Mouse (Mus musculus): ENCODE results near the gene Pax8.

Gene Pax8

GRCm38 (mm10) chr2:24460808-24461127 is 14.6 kb downstream of the Pax8 start:
- DNase-seq (ENCODE audit: low read depth, low spot score): peak; percentile 45

GRCm38 (mm10) chr2:24460112-24460807 is 15.1 kb downstream of the Pax8 start:
- DNase-seq (ENCODE audit: low read depth, low spot score): no peak

DNA sequence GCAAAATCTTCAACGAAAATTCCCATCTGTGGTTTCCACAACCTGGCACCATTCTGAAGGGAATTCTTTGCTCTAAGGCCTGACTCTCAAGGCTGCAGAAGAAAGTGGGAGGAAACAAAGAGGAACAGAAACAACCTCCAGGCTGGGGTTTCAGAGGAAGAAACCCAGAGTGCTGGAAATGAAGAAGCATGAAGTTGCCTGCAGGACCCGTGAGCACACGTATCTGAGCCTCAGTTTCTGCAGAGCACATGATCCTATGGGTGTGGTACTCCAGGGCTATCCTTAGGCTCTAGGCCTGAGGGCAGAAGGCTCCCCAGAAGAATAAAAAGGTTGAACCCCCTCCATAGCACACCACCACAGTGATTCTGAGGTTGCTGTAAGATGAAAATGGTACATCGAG is 18.6 kb downstream of the Pax8 start:
- peak; percentile 55 for DNase-seq (ENCODE audit: low read depth, low spot score)

DNA sequence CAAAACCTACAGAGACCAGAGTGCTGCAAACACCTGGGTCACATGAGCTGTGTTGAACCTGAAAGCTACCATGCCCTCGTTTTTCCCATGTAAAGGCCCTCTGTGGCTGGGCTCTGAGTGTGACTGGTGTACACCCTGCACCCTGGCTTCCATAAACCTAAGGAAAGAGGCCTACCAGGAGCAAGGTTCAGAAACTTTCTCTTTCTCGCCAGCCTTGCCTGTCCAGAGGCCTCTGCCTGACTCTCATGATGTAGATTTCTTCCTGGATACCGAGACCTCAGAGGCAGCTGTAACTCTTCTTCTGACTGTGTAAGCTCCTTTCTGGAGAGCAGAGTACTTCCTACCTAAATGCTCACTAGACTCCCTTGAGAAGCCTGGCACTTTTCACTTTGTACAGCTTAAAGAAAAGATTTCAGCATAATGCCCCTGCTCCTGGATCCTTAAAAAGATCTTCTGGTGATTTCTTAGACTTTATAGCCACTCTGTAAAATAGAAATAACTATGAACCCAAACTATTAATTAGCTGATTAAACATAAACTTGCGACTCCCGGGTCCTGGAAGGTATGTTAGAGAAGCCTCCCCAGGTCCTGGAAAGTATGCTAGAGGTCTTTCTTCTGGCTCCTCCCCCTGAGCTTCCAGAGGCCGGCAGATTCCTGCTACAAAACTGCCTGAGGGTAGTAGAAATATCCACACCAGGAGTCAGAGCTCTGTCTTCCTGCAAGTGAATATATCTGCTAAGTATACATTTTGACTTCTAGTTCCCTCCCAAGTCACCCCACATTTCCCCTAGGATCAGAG is 20.1 kb downstream of the Pax8 start:
- DNase-seq (ENCODE audit: low read depth, low spot score): peak; percentile 74

DNA sequence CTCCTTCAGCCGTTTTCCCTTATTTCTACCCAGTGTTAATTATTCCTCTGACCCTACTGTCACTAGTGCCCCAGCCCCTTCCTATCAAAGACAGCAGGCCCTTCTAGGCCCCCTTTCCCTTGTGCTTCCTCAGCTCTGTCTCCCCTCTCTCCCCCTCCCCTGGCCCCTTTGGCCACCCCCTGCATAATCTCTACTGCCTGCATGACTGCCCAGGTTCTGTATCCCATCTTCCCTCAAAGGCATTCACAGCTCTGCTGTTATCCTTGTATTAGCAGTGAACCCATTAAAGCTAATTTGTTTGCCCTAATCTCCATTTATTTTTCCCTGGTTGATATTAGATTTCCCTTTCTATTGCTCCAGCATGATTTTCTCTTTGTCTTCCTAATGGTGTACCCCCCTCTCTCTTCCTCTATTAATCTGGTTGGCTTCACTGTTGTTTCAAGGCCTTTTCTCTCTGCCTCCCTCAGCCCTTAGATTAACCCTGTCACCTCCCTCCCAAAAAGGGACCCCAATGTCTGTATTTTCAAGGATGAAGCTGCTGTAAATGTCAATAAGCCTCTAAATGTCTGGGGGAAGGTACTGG is 20.9 kb downstream of the Pax8 start:
- no peak for DNase-seq (ENCODE audit: low read depth, low spot score)

DNA sequence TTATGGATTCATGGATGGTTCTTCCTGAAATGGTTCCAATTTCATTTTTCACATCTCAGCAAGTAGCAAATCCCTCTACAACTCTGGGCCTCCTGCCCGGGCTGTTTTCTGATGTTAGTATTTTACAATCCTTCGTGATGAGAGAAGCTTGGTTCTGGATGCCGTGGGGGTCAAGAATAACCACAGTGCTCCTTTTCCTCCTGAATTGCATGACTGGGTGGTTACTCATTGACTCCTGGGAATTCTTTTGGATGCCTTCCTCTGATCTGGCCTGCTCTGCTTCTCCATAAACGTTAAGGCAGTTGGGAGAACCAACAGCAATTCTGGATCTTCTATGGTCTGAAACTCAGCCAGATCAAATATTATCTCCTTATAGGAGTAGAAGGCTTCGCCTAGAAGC is 22.2 kb downstream of the Pax8 start:
- DNase-seq (ENCODE audit: low read depth, low spot score): peak; percentile 100

DNA sequence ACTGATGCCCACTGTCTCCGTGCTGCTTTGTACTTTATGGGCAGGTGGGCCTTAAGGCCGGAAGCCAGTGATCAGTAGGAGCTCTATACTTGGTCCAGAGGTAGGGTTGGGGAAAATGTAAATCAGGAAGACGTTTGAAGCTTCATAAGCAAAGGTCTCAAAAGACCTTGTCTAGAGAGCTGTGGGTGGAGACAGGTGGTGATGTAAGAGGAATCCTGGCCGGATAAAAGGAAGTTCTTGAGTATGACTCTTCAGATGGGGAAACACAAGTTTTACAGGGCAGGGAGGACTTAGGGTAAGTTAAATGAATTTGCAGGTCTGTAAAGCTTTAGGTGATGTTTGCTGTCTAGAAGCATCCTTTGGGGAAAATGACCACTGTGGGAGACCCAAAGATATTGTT is 26.3 kb downstream of the Pax8 start:
- DNase-seq (ENCODE audit: low read depth, low spot score): no peak

- DNase-seq (ENCODE audit: low read depth, low spot score): no peak
These were observed 32.1 kb downstream of the Pax8 start for GRCm38 (mm10) chr2:24443256-24443790.

DNA sequence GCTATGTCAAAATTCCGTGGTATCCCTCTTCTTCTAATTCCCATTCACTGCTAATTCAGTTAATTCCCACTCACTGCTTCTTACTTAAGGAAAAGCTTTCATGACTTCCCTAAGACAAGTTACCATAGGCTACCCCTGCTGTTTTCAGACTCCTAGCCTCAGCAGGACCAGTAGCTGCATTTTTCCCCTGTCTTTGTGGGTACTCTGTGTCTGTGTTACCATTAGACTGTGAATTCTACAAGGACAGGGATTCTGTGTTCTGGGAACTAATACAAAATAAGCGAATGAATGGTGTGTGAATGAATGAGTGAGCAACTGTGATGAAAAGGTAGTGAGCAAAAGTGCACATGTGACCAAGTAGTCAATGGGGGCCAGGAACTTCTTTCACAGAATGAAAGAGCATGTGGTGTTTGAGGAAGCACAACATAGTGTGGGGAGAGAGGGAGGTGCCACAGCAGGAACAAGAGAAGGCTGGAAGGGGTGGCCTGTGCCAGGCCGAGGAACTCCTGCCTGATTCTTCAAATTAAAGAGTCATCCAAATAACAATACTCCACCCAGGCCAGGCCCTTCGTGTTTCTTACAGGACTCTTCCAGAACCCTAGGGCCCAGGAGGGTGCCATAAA is 33.0 kb downstream of the Pax8 start:
- no peak for DNase-seq (ENCODE audit: low read depth, low spot score)

- no peak for DNase-seq (ENCODE audit: low read depth, low spot score)
These were observed 33.5 kb downstream of the Pax8 start for GRCm38 (mm10) chr2:24441899-24442298.

GRCm38 (mm10) chr2:24440056-24440455 is 35.3 kb downstream of the Pax8 start:
- DNase-seq (ENCODE audit: low read depth, low spot score): peak; percentile 62

- no peak for DNase-seq (ENCODE audit: low read depth, low spot score)
These were observed 39.7 kb downstream of the Pax8 start for GRCm38 (mm10) chr2:24435699-24436098.

- peak; percentile 21 for DNase-seq (ENCODE audit: low read depth, low spot score)
These were observed 40.7 kb downstream of the Pax8 start for GRCm38 (mm10) chr2:24434670-24435069.

- no peak for DNase-seq (ENCODE audit: low read depth, low spot score)
These were observed 45.6 kb downstream of the Pax8 start for GRCm38 (mm10) chr2:24429806-24430205.

- no peak for DNase-seq (ENCODE audit: low read depth, low spot score)
These were observed 47.3 kb downstream of the Pax8 start for GRCm38 (mm10) chr2:24427866-24428675.

DNA sequence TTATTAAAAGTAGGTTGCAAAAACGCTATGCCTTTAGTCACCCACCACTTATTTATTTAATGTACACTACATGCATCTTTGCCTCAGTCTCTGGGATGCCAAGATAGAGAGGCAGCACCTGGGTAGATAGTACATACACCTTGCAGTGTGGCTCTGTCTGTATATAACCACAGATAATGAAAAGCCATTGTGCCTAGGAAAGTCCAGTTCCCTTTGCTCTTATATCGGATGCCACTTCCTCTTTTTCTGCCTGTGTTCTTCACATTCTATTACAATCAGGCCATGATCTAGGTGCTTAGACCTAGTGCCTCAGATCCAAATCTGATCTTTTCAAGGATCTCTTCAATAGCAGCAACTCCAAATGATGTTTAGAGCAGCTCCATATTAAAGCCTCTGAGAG is 49.8 kb downstream of the Pax8 start:
- DNase-seq (ENCODE audit: low read depth, low spot score): no peak

- DNase-seq (ENCODE audit: low read depth, low spot score): peak; percentile 67
These were observed 52.6 kb downstream of the Pax8 start for GRCm38 (mm10) chr2:24422815-24423214.

GRCm38 (mm10) chr2:24421211-24421863 is 54.1 kb downstream of the Pax8 start:
- DNase-seq (ENCODE audit: low read depth, low spot score): no peak

GRCm38 (mm10) chr2:24417564-24417963 is 57.8 kb downstream of the Pax8 start:
- no peak for DNase-seq (ENCODE audit: low read depth, low spot score)

- DNase-seq (ENCODE audit: low read depth, low spot score): peak; percentile 35
These were observed 58.3 kb downstream of the Pax8 start for GRCm38 (mm10) chr2:24417106-24417505.

DNA sequence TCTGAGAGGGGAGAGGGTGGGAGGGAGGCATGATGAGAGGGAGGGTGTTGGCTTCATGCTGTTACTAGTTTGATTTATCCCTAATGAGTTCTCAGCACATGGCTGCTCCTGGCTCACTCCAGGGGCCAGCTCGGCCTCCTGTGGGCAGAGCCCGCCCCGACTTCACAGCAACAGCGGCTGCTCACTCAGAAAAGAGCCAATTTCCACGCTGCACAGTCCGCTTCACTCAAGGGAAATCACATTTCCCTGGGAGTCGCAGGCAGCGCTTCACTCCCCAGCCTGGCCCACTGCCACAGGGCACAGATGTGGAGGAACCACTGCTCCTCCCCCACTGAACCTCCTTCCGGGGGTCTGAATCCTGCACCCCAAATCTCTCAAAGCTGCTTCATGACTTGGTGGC is 58.7 kb downstream of the Pax8 start:
- DNase-seq (ENCODE audit: low read depth, low spot score): no peak
